Mouse (Mus musculus) CH12.LX (cell line): ENCODE results near the gene Camkk2. TPM values are rescaled to one million over a fixed set of nuclear protein-coding genes. Genes with fewer than 3 reads are reported as not detected.

ENCODE experiments used
- DNase-seq: peaks from one replicate; pipeline ENCODE4 v3.0.0-alpha.2; 2013; ENCODE audit errors: extremely low read depth
- H3K27ac ChIP-seq: 2 replicates; pipeline ENCODE4 v1.5.1; 2012; ENCODE audit warnings: low read depth, mild to moderate bottlenecking, control low read depth, moderate library complexity; ENCODE audit not compliant: insufficient read depth
- H3K27me3 ChIP-seq: replicated peaks from 2 replicates; pipeline ENCODE3; 2012; ENCODE audit warnings: inconsistent platforms
- H3K36me3 ChIP-seq, 2 experiments: replicated peaks in 1 of 2; 2 replicates each; pipeline versions ENCODE3 to v1.6.1; 2012; ENCODE audit warnings: inconsistent platforms in 1 of 2, low read length in 1 of 2, mild to moderate bottlenecking in 1 of 2, mixed read lengths in 1 of 2, moderate library complexity in 1 of 2; ENCODE audit not compliant: control insufficient read depth in 1 of 2, insufficient read depth in 1 of 2
- H3K4me1 ChIP-seq, 2 experiments: 2 replicates each; pipeline ENCODE4 v1.6.1; 2012; ENCODE audit warnings: inconsistent platforms in 1 of 2, moderate library complexity in 1 of 2; ENCODE audit not compliant: insufficient read depth in 2 of 2, control insufficient read depth in 1 of 2
- H3K4me2 ChIP-seq: 2 replicates; pipeline ENCODE4 v1.6.1; 2012; ENCODE audit warnings: low read depth, mild to moderate bottlenecking, control low read depth; ENCODE audit not compliant: poor library complexity, insufficient read depth, severe bottlenecking
- H3K4me3 ChIP-seq, 3 experiments: fragments of 150-350 bp in 1 of 3; sonication (generic) in 1 of 3; replicated peaks in 1 of 3; 2 replicates each; pipeline versions ENCODE3 to v1.5.1; 2011 to 2012; ENCODE audit warnings: low read depth in 2 of 3, low read length in 2 of 3, mild to moderate bottlenecking in 2 of 3, moderate library complexity in 2 of 3, control low read depth in 1 of 3, improper control_type of control experiment in 1 of 3, inconsistent platforms in 1 of 3, mixed read lengths in 1 of 3; ENCODE audit not compliant: poor library complexity in 1 of 3
- H3K79me2 ChIP-seq: replicated peaks from 2 replicates; pipeline ENCODE4 v1.6.1; 2012; ENCODE audit warnings: mild to moderate bottlenecking, moderate library complexity; ENCODE audit not compliant: control insufficient read depth, poor library complexity, insufficient read depth, severe bottlenecking; ENCODE audit errors: extremely low read depth
- H3K9ac ChIP-seq: 2 replicates; pipeline ENCODE4 v1.6.1; 2012; ENCODE audit warnings: low read depth, mild to moderate bottlenecking, control low read depth, moderate library complexity; ENCODE audit not compliant: insufficient read depth
- H3K9me3 ChIP-seq: replicated peaks from 2 replicates; pipeline ENCODE3; 2012; ENCODE audit warnings: low read length, inconsistent platforms, mixed read lengths
- BHLHE40 ChIP-seq: IDR thresholded peaks from 2 replicates; pipeline ENCODE4 v1.6.1; 2011; ENCODE audit warnings: mild to moderate bottlenecking, low read depth, low read length, improper control_type of control experiment
- CHD1 ChIP-seq: IDR thresholded peaks from 2 replicates; pipeline ENCODE4 v1.6.1; 2012; ENCODE audit warnings: low read depth, low read length, improper control_type of control experiment, inconsistent platforms
- CTCF ChIP-seq, 2 experiments: IDR thresholded peaks in 1 of 2; conservative IDR thresholded peaks in 1 of 2; 2 replicates each; pipeline ENCODE4 v1.5.1; 2011 to 2012; ENCODE audit warnings: low read depth in 2 of 2, low read length in 2 of 2, improper control_type of control experiment in 1 of 2, inconsistent platforms in 1 of 2, mild to moderate bottlenecking in 1 of 2, moderate library complexity in 1 of 2
- ELF1 ChIP-seq: IDR thresholded peaks from 2 replicates; pipeline ENCODE4 v1.6.1; 2014; ENCODE audit warnings: low read depth, mild to moderate bottlenecking, inconsistent platforms, low read length, improper control_type of control experiment
- EP300 ChIP-seq: IDR thresholded peaks from 2 replicates; pipeline ENCODE4 v1.6.1; 2011; ENCODE audit warnings: low read length, improper control_type of control experiment
- GABPA ChIP-seq: IDR thresholded peaks from 2 replicates; pipeline ENCODE4 v1.6.1; 2012; ENCODE audit warnings: low read depth, low read length, improper control_type of control experiment, inconsistent platforms; ENCODE audit not compliant: insufficient replicate concordance
- HCFC1 ChIP-seq: IDR thresholded peaks from 2 replicates; pipeline ENCODE4 v1.6.1; 2012; ENCODE audit warnings: low read depth, mild to moderate bottlenecking, inconsistent platforms, low read length, improper control_type of control experiment
- IRF4 ChIP-seq: IDR thresholded peaks from 2 replicates; pipeline ENCODE4 v1.6.1; 2014; ENCODE audit warnings: low read depth, mild to moderate bottlenecking, inconsistent platforms, low read length, improper control_type of control experiment
- JUN ChIP-seq: IDR thresholded peaks from 2 replicates; pipeline ENCODE4 v1.6.1; 2011; ENCODE audit warnings: low read depth, mild to moderate bottlenecking, low read length, improper control_type of control experiment, moderate library complexity; ENCODE audit not compliant: insufficient read depth
- KAT2A ChIP-seq: IDR thresholded peaks from 2 replicates; pipeline ENCODE4 v1.6.1; 2012; ENCODE audit warnings: low read length, improper control_type of control experiment, inconsistent platforms; ENCODE audit not compliant: insufficient replicate concordance
- MAX ChIP-seq: IDR thresholded peaks from 2 replicates; pipeline ENCODE4 v1.6.1; 2011; ENCODE audit warnings: low read length, improper control_type of control experiment
- MAZ ChIP-seq: IDR thresholded peaks from 2 replicates; pipeline ENCODE4 v1.6.1; 2012; ENCODE audit warnings: low read depth, mild to moderate bottlenecking, inconsistent platforms, low read length, improper control_type of control experiment, moderate library complexity
- NELFE ChIP-seq: IDR thresholded peaks from 2 replicates; pipeline ENCODE4 v1.6.1; 2011; ENCODE audit warnings: low read depth, low read length, improper control_type of control experiment
- PAX5 ChIP-seq: IDR thresholded peaks from 2 replicates; pipeline ENCODE4 v1.6.1; 2012; ENCODE audit warnings: low read length, inconsistent platforms, mixed read lengths
- POLR2A ChIP-seq: IDR thresholded peaks from 2 replicates; pipeline ENCODE4 v1.6.1; 2011; ENCODE audit warnings: low read depth, mild to moderate bottlenecking, improper control_type of control experiment, low read length
- POLR2AphosphoS2 ChIP-seq: IDR thresholded peaks from 2 replicates; pipeline ENCODE4 v1.6.1; 2011; ENCODE audit warnings: low read depth, low read length, improper control_type of control experiment
- RCOR1 ChIP-seq: conservative IDR thresholded peaks from 2 replicates; pipeline ENCODE4 v1.6.1; 2012; ENCODE audit warnings: low read depth, mild to moderate bottlenecking, inconsistent platforms, low read length, improper control_type of control experiment
- SIN3A ChIP-seq: IDR thresholded peaks from 2 replicates; pipeline ENCODE4 v1.6.1; 2012; ENCODE audit warnings: low read length, improper control_type of control experiment, inconsistent platforms
- SMC3 ChIP-seq: IDR thresholded peaks from 2 replicates; pipeline ENCODE4 v1.6.1; 2011; ENCODE audit warnings: low read depth, low read length, improper control_type of control experiment
- TBP ChIP-seq: conservative IDR thresholded peaks from 2 replicates; pipeline ENCODE4 v1.6.1; 2011; ENCODE audit warnings: low read depth, low read length, improper control_type of control experiment
- USF1 ChIP-seq: IDR thresholded peaks from 2 replicates; pipeline ENCODE4 v1.6.1; 2014; ENCODE audit warnings: low read depth, mild to moderate bottlenecking, inconsistent platforms, low read length, improper control_type of control experiment
- ZC3H11A ChIP-seq: IDR thresholded peaks from 2 replicates; pipeline ENCODE4 v1.6.1; 2012; ENCODE audit warnings: low read depth, mild to moderate bottlenecking, inconsistent platforms, low read length, improper control_type of control experiment
- ZKSCAN1 ChIP-seq: IDR thresholded peaks from 2 replicates; pipeline ENCODE4 v1.6.1; 2012; ENCODE audit warnings: low read depth, inconsistent platforms, low read length, improper control_type of control experiment, borderline replicate concordance
- ZMIZ1 ChIP-seq: IDR thresholded peaks from 2 replicates; pipeline ENCODE4 v1.6.1; 2012; ENCODE audit warnings: low read depth, mild to moderate bottlenecking, inconsistent platforms, low read length, improper control_type of control experiment
- dilution Hi-C: fragments of 300-500 bp; cut with MboI; formaldehyde crosslinking; loops from 2 replicates; pipeline ENCODE4 v1.14.3; 2020; ENCODE audit warnings: low sequenced_read_pairs; ENCODE audit not compliant: extremely low pct_unique_long_range_greater_than_20kb, extremely low pct_ligation_motif_present
- in situ Hi-C: fragments of 300-500 bp; cut with MboI; formaldehyde crosslinking; loops from 3 replicates; pipeline ENCODE4 v1.14.3; 2019; ENCODE audit warnings: low sequenced_read_pairs, low pct_ligation_motif_present, low pct_unique_long_range_greater_than_20kb, mixed read lengths
- polyA plus RNA-seq: library from polyadenylated mRNA; unstranded; fragments of >175 nt; gene quantifications from 2 replicates; pipeline ENCODE4 v1.2.1, GENCODE M21; 2012; ENCODE audit warnings: low read depth; ENCODE audit not compliant: insufficient read length
- total RNA-seq, 2 experiments: library from RNA; depleted of rRNA; stranded (reverse); fragments of 300-350 nt in 1 of 2; fragments of >200 nt in 1 of 2; gene quantifications; 2 replicates each; pipeline ENCODE4 v1.2.3; 2012 to 2014

Camkk2 gene
- total and polyA plus RNA-seq, 3 experiments: 8.6 to 12.7 (median 12.3) TPM

DNA sequence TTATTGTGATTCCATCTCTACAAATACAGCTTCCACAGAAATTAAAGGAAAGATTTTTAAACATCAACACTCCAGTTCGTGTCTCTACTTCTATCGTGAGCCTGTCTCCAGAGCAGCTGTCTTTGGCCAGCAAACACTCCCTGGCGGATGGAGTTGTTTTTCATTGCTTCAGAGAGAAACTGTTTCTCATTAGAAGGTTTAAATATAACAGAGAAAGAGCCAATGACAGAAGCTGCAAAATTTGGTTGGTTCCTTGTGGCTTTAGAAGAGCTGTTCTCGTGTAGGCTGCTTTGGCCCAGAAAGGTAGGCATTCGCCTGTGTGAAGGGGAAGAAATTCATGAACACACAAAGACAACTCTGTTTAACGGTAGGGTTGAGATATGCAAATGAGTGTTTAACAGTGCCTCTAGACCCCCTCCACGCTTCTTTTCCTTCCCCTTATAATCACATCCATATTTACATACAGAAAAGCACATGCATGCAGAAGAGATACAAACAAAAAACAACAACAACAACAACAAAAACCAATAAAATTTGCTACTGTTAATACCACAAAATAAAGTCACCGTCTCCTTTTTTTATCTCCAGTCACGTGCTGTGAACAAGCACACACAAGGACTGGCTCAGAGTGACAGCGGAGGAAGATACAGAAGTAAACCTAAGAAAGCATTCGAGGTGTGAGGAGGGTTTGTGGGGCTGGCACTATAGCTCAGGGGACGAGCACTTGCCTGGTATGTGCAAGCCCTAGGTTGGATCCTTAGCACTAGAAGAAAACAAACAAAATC is 7.0 kb upstream of the Camkk2 start:
- H3K79me2 ChIP-seq: no peaks in the 10 kb centered on the region
- in situ Hi-C loops: no loop called here

DNA sequence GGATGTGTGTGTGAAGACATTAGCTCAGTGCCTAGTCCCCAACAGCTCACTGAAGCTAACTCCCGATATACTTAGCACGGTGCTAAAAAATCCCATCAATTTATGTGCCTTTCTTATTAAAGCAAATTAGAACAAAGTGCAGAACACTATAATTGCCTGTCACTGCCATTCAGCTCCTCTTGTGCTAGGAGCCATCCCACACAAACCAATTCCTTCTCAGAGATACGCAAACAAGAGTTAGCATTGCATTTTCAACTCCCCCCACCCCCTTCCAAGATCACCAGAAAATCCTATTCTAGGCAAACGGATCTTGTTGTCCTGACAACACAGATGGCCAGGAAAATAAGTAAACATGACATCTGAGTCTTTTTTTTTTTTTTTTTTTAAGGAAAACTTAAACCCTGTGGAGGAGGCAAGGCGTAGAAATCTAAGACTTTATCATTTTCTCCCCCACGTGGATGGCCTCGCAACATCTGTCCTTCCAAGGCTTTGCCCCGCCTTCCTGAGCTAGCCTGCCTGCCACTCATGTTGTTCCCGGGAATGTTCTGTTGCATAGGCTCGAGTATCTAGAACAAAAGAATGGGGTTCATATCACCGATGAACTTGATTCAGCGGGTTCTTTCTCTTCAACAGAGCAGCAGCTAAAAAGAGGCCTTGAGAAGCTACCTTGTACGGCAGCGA is 4.7 kb upstream of the Camkk2 start:
- dilution Hi-C loops: no loop called here
- TF ChIP-seq IRF4: no peak
- no peak for TF ChIP-seq MAX
- no peak for TF ChIP-seq ZKSCAN1
- TF ChIP-seq PAX5: no peak
- TF ChIP-seq KAT2A: no peak
- TF ChIP-seq, all 38 proteins: peak for 0
- H3K27ac ChIP-seq: no peak overlapping the region

More for the DNA sequence above, 7.0 kb upstream of the Camkk2 start:
- Histone ChIP-seq H3K9ac (no peak overlapping the region), H3K4me2 (no peak overlapping the region), H3K4me1 (peaks cover 0 to 27% of the 10 kb centered on the region in 2 experiments; a peak in 2 of 4 replicates), H3K9me3 (no peaks in the 10 kb centered on the region), H3K36me3 (peaks cover 21 to 51% of the 10 kb centered on the region in 2 experiments), H3K27me3 (no peaks in the 10 kb centered on the region), H3K4me3 (no peak overlapping the region), H3K27ac (no peak overlapping the region)
- TF ChIP-seq SIN3A (no peak), CTCF (conservative IDR thresholded peaks at IDR 0.05 in 1 of 2, IDR thresholded peaks at IDR 0.05 in 1 of 2; ENCODE audit: low read depth in 2 of 2, low read length in 2 of 2) (no peak), ZMIZ1 (no peak), TBP (no peak), JUN (no peak)
- dilution Hi-C loops: no loop called here
- DNase-seq: no peak

DNA sequence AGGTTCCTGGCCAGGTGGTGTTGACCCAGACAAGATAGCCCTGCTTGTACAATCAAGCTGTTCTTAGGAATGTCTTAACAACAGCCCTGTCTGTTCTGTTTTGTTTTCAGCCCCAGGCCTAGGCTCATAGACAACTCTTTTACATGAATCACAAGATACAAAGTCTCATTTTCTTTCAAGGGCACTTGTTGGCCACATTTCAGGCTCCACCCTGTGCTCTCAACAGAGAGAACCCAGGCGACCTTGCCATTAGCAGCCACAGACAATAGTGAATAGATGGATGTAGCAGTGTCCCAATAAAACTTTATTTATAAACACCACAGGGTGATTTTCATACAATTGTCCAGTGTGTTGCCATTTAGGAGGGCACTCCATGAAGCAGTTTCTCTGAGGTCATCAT is 2.9 kb upstream of the Camkk2 start:
- in situ Hi-C loops: no loop called here
- Histone ChIP-seq H3K4me1 (peaks cover 0 to 30% of the 10 kb centered on the region in 2 experiments; a peak in 2 of 4 replicates), H3K4me3 (no peak overlapping the region), H3K4me2 (no peak overlapping the region), H3K27me3 (no peaks in the 10 kb centered on the region), H3K9me3 (no peaks in the 10 kb centered on the region), H3K36me3 (peaks cover 4 to 12% of the 10 kb centered on the region in 2 experiments), H3K27ac (no peak overlapping the region), H3K9ac (no peak overlapping the region), H3K79me2 (no peaks in the 10 kb centered on the region)
- dilution Hi-C loops: no loop called here
- DNase-seq: no peak
- no peak for TF ChIP-seq HCFC1
- no peak for TF ChIP-seq JUN
- TF ChIP-seq BHLHE40: no peak
- no peak for TF ChIP-seq GABPA
- TF ChIP-seq CHD1: no peak
- TF ChIP-seq ZC3H11A: no peak
- no peak for TF ChIP-seq RCOR1
- no peak for TF ChIP-seq POLR2AphosphoS2
- no peak for TF ChIP-seq NELFE
- no peak for TF ChIP-seq SMC3
- TF ChIP-seq TBP: no peak
- TF ChIP-seq ZKSCAN1: no peak
- TF ChIP-seq POLR2A: no peak
- TF ChIP-seq USF1: no peak
- TF ChIP-seq KAT2A: no peak
- no peak for TF ChIP-seq MAZ
- TF ChIP-seq EP300: no peak
- no peak for TF ChIP-seq ELF1

More for the DNA sequence above, 4.7 kb upstream of the Camkk2 start:
- Histone ChIP-seq H3K9me3 (no peaks in the 10 kb centered on the region), H3K9ac (no peak overlapping the region), H3K4me2 (no peak overlapping the region), H3K4me1 (peaks cover 0 to 30% of the 10 kb centered on the region in 2 experiments; a peak in 2 of 4 replicates), H3K36me3 (peaks cover 15 to 28% of the 10 kb centered on the region in 2 experiments), H3K4me3 (no peak overlapping the region), H3K27me3 (no peaks in the 10 kb centered on the region), H3K79me2 (no peaks in the 10 kb centered on the region)
- in situ Hi-C loops: no loop called here
- DNase-seq: no peak
